Mouse (Mus musculus) granulocyte monocyte progenitor cell, adult 5-6 weeks (primary cell): ENCODE data around the gene Zbtb24. TPM values are rescaled to one million over a fixed set of nuclear protein-coding genes. Genes with fewer than 3 reads are reported as not detected.

Source experiments
- ATAC-seq: replicated peaks from 2 replicates; pipeline ENCODE4 v1.8.0; 2016; ENCODE audit warnings: mild to moderate bottlenecking, moderate TSS enrichment, inconsistent platforms; ENCODE audit not compliant: poor library complexity, severe bottlenecking
- total RNA-seq, 2 experiments: library from RNA; stranded (forward) in 1 of 2; stranded (reverse) in 1 of 2; fragments of 200-712, 200-1000 nt in 1 of 2; fragments of >200 nt in 1 of 2; fragmentation: Nextera tagmentation in 1 of 2; gene quantifications; 2 replicates each; pipeline ENCODE4 v1.2.3; 2014 to 2017

Zbtb24 gene
- total RNA-seq, 2 experiments from 2014 or later = 14.1 to 18.1 TPM

GRCm38 (mm10) chr10:41489708-41490517, 39.7 kb downstream of the Zbtb24 start, which contains the start of the genes Smpd2 and Ppil6:
Smpd2 (minus strand) TSS chr10:41490369.
Ppil6 (plus strand) TSS chr10:41490439.
- peak; percentile 93 for ATAC-seq

DNA sequence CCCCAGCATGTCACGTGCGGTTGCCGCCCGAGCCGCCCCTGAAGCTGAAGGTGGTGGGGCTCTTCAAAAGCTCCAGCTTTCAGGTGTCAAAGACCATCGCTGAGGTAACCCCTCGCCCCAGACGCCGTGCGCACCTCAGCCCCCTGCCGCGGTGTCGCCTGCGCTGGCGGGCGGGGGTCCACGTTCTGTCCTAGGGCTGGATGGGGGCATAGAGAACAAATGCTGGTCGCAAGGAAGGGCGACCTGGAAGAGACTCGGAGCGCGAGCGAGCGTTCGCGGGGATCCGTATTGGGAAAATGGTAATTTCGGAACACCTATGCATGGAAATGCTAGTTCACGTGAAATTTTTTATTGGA, 40.3 kb downstream of the Zbtb24 start:
- ATAC-seq = no peak

DNA sequence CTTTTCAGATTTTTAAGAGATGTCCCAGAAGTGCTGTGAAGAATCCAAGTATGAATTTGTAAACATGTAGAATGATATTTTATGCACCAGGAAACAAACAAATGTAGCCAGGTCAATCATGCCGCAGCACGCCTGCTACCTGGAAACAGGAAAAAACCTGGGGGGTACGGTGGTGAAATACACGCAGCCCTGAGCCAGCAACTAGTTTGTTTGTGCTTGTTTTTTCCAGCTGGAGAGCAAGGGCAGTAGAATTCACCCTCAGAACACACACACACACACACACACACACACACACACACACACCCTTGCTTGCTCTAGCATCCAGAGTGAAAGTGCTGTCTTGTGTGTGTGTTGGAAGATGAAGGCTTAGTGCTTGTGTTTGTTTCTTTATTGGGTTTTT, 40.9 kb downstream of the Zbtb24 start:
- no peak for ATAC-seq

GRCm38 (mm10) chr10:41500941-41501340, 50.8 kb downstream of the Zbtb24 start:
- ATAC-seq = no peak

DNA sequence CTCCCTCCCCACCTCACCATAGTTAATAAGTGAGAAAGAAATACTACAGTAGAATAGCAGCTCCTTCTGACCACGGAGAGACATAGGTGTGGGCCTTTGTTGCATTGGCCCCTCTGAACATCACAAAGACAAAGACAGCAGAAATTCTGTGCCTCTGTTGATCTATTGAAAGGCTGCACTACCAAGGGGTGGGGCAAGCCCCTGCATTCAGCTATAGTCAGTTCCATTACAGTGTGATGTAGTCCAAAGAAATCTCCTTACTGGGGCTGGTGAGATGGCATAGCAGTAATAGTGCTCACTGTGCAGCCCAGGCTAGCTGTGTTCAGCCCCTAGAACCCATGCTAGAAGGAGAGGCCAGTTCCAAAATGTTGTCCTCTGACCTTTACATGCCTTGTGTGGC, 54.8 kb downstream of the Zbtb24 start:
- ATAC-seq = no peak

DNA sequence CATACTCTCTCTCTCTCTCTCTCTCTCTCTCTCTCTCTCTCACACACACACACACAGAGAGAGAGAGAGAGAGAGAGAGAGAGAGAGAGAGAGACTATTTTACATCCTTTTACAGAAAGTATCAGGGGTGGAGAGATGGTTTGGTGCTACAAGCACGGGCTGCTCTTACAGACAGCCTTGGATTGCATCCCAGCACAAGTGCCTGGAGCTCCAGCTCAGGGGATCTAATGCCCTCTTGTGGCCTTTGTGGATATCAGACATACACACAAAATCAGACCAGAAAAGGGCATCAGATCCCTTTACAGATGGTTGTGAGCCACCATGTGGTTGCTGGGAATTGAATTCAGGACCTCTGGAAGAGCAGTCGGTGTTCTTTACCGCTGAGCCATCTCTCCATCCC, 55.3 kb downstream of the Zbtb24 start:
- ATAC-seq = peak; percentile 69; the same call in 1 of the 2 replicates

- ATAC-seq = peak; percentile 66
Observed at GRCm38 (mm10) chr10:41509160-41509559, 59.0 kb downstream of the Zbtb24 start.

DNA sequence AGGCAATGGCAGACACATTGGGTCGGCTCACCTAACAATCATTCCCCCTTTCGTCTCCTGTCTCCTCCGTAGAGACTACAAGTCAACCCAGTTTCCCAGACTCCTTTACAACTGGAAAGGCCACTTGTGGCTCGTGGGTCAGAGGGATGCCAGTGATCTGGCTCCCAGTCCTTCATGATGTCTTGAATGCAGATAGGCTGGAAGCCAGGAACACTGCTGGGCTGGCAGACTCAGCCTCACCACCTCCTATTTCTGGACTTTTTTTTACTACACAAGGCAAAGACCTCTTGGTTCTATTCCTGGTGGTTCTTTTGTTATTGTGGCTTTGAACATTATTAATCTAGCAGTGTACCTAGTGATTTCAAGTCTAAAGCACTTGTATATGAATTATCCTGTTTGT, 64.1 kb downstream of the Zbtb24 start:
- ATAC-seq = no peak

DNA sequence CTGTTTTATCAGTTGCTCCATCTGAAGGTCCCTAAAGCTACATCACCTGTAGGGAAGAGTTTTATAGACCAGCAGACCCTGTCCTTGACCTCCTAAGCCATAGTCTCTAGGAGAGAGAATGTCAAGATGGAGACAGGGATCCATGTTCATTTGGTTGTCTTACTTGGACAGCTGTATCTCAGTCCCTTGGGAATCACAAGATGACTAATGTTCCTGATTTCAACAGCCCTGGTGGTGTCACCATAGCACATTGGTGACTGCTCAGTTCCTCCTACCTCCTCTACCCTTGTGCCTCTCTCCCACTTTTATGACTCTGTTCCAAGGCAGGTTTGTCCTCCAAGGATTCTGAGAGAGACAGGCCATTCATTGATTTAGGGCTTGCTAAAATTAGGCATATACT, 64.7 kb downstream of the Zbtb24 start:
- ATAC-seq = no peak

Other genes starting within 250 kb of the Zbtb24 start
- 25.2 and 28.1 TPM in 2 replicates for gene Fig4, start 147.1 kb upstream of the Zbtb24 start, total RNA-seq (2014; fragmentation: Nextera tagmentation)
- gene Fig4, start 147.1 kb upstream of the Zbtb24 start, total RNA-seq (2017) = 34.8 and 48.5 TPM in 2 replicates
- gene Ak9, start 146.4 kb upstream of the Zbtb24 start, total RNA-seq (2014; fragmentation: Nextera tagmentation) = not detected in 2 replicates
- gene Ak9, start 146.4 kb upstream of the Zbtb24 start, total RNA-seq (2017) = not detected in 2 replicates
- 74.8 and 105 TPM in 2 replicates for gene Mical1, start 25.9 kb downstream of the Zbtb24 start, total RNA-seq (2014; fragmentation: Nextera tagmentation)
- gene Mical1, start 25.9 kb downstream of the Zbtb24 start, total RNA-seq (2017) = 32.2 and 49.3 TPM in 2 replicates
- 23.0 and 24.4 TPM in 2 replicates for gene Smpd2, start 40.0 kb downstream of the Zbtb24 start, total RNA-seq (2014; fragmentation: Nextera tagmentation)
- gene Smpd2, start 40.0 kb downstream of the Zbtb24 start, total RNA-seq (2017) = 10.1 and 13.0 TPM in 2 replicates
- gene Ppil6, start 40.1 kb downstream of the Zbtb24 start, total RNA-seq (2014; fragmentation: Nextera tagmentation) = not detected in 2 replicates
- gene Ppil6, start 40.1 kb downstream of the Zbtb24 start, total RNA-seq (2017) = not detected in 2 replicates
- 140 and 168 TPM in 2 replicates for gene Cd164, start 69.0 kb downstream of the Zbtb24 start, total RNA-seq (2014; fragmentation: Nextera tagmentation)
- 169 and 206 TPM in 2 replicates for gene Cd164, start 69.0 kb downstream of the Zbtb24 start, total RNA-seq (2017)